Mouse (Mus musculus): ENCODE measurements at regions not wholly inside any gene's neighbourhood (a gene's known extent, or its start where the extent isn't known, plus 50 kb on each side); places are given as distances from the start of the nearest gene placed in this dataset.
A peak's percentile ranks its signal among the peaks of the same experiment; 100 is the strongest.
"Not testable (repeated sequence)": the region's sequence is repeated elsewhere in the genome, so short reads cannot be mapped to it uniquely, and the experiment has no call there.

DNA sequence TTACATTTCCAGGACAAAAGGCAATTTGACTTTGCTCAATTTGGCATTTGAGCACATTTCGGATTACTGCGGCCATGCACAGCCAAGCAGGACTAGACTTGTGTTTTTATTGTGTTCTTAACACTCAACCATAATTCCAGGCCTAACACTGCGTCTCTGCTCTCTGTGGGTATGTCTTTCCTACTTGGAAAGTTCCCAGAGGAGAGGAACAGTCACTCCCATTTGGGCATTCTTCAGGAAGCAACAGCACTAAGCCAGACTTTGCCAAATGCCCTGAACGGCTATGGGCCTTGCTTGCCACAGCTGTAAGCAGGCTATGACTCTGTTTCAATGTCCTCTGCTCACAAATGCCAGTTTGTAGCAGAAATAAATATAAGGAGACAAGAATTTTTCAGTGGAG is 56.5 kb upstream of the Pdk3 start:
- Histone ChIP-seq H3K9me3 (ENCODE audit: control insufficient read depth, low read length) (no peaks in the 10 kb centered on the region), H3K4me3 (ENCODE audit: low read depth, low read length) (no peak overlapping the region), H3K27me3 (ENCODE audit: control insufficient read depth, insufficient read depth, low read length) (no peaks in the 10 kb centered on the region), H3K27ac (ENCODE audit: low read depth, low read length) (no peak overlapping the region), H3K36me3 (ENCODE audit: control insufficient read depth, insufficient read depth, low read length) (no peaks in the 10 kb centered on the region), H3K9ac (ENCODE audit: low read length) (no peak overlapping the region), H3K4me1 (ENCODE audit: control insufficient read depth, insufficient read depth, low read length) (no peaks in the 10 kb centered on the region), H3K4me2 (no peak overlapping the region)
- WGBS, result 76% methylated on average over 4 of the region's 4 CpGs
- ATAC-seq (ENCODE audit: low FRiP score), result no peak
- DNase-seq (ENCODE audit: low spot score, missing footprints), result no peak

DNA sequence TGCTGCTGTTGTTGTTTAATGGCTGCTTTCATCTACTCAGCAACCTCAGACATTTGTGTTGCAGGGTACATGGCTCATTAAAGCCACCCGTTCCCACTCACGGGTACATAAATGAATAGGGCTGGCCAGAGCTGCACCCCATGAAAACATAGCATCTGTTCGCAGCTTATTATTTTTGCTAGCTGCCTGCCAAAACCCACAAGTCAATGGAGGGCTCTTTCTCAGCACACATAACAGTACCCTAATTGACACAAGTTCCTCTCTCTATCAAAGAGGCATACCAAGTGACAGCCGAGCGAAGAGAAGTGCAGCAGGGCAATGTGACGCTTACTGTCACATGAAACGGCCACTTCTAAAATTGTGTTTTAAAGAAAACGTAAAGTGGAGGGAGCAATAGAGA is 57.0 kb upstream of the Pdk3 start:
- no peak overlapping the region for H3K4me2 ChIP-seq
- H3K4me3 ChIP-seq (ENCODE audit: low read depth, low read length), result no peak overlapping the region
- no peak for ATAC-seq (ENCODE audit: low FRiP score)

DNA sequence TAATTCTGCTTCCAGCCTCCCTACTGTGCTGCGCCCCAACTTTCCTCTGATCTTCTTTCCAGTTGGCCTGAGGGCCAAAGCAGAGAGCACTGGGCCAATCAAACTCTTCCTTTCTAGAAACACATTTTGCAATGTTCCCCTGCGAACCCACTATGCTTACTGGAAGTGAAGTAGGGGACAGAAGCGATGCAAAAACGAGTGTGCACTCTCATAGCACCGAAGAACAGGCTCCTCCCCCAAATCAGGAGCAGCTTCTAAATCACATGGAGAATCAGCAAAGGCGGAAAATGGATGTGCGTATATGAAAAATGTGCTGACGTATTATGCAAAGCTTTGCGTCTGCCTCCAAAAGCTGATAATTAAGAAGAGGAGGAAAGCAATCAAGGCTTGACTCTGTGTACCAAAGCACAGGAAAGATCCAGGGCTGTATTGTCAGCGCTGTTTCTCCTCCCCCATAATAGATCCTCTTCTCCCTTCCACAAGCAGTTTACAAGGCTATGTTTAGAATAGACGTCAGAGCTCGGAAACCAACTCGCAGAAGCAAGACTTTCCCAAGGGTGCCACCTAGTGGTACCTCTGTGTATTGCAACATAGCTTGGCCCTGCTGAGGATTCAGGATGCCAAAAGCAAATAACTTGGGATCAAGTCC is 57.5 kb upstream of the Pdk3 start:
- Histone ChIP-seq H3K27me3 (ENCODE audit: control insufficient read depth, insufficient read depth, low read length) (no peaks in the 10 kb centered on the region), H3K36me3 (ENCODE audit: control insufficient read depth, insufficient read depth, low read length) (no peaks in the 10 kb centered on the region), H3K9me3 (ENCODE audit: control insufficient read depth, low read length) (no peaks in the 10 kb centered on the region), H3K4me3 (ENCODE audit: low read depth, low read length) (no peak overlapping the region), H3K4me1 (ENCODE audit: control insufficient read depth, insufficient read depth, low read length) (no peaks in the 10 kb centered on the region), H3K27ac (ENCODE audit: low read depth, low read length) (no peak overlapping the region), H3K4me2 (peak overlapping the region; percentile 0; the same call in 1 of the 2 replicates), H3K9ac (ENCODE audit: low read length) (no peak overlapping the region)
- ATAC-seq (ENCODE audit: low FRiP score) (peak; percentile 75), DNase-seq (ENCODE audit: low spot score, missing footprints) (peak; percentile 94)
- 55% methylated on average over 13 of the region's 13 CpGs for WGBS

More for the DNA sequence above, 57.0 kb upstream of the Pdk3 start:
- no peaks in the 10 kb centered on the region for H3K9me3 ChIP-seq (ENCODE audit: control insufficient read depth, low read length)
- H3K4me1 ChIP-seq (ENCODE audit: control insufficient read depth, insufficient read depth, low read length), result no peaks in the 10 kb centered on the region
- no peaks in the 10 kb centered on the region for H3K27me3 ChIP-seq (ENCODE audit: control insufficient read depth, insufficient read depth, low read length)
- no peaks in the 10 kb centered on the region for H3K36me3 ChIP-seq (ENCODE audit: control insufficient read depth, insufficient read depth, low read length)
- DNase-seq (ENCODE audit: low spot score, missing footprints), result no peak
- 85% methylated on average over 8 of the region's 8 CpGs for whole genome bisulfite sequencing
- H3K27ac ChIP-seq (ENCODE audit: low read depth, low read length), result no peak overlapping the region
- H3K9ac ChIP-seq (ENCODE audit: low read length), result no peak overlapping the region

DNA sequence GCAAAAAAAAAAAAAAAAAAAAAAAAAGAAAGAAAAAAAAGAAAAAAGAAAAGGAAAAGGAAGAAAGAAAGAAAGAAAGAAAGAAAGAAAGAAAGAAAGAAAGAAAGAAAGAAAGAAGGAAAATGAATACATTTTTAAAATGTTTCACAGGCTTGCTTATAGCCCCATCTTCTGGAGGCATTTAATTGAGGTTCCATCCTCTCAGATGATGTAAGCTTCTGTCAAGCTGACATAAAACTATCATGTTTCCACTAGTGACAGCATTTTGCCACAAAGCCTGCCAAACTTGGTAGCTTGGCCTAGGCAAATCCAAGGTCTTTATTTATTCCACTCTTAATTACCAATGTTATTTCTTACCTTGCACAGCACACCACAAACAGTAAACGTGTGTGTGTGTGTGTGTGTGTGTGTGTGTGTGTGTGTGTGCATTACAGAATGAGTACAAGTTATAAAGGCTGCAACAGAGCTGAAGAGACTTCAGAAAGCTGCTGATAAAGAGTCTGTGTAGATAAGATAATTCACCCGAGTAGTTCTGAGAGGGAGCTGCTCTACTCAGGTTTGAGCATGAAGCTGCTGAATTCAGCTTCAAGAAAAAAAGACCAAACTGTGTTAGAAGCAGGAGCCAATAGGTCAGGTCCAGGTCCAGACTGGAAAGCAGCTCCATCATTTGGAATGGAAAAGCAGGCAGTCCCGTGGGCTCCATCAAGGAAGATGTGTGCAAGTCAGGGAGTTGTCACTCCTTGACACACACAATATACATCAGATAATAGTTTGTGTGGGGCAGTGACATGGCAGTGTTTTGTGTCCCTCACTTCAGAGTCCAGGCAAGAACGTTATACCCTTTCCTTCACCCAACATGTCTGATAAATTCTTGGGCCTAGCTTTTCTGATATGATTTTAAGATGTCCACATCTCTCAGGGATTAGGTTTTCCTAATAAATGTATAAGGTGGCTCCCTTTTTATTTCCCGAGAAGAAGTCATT is 65.1 kb upstream of the Pdk3 start:
- no peaks in the 10 kb centered on the region for H3K27me3 ChIP-seq (ENCODE audit: control insufficient read depth, insufficient read depth, low read length)
- no peak overlapping the region for H3K4me2 ChIP-seq
- H3K4me1 ChIP-seq (ENCODE audit: control insufficient read depth, insufficient read depth, low read length), result no peaks in the 10 kb centered on the region
- H3K27ac ChIP-seq (ENCODE audit: low read depth, low read length), result no peak overlapping the region
- DNase-seq (ENCODE audit: low spot score, missing footprints), result no peak
- ATAC-seq (ENCODE audit: low FRiP score), result no peak
- H3K9ac ChIP-seq (ENCODE audit: low read length), result no peak overlapping the region
- no peaks in the 10 kb centered on the region for H3K36me3 ChIP-seq (ENCODE audit: control insufficient read depth, insufficient read depth, low read length)
- H3K9me3 ChIP-seq (ENCODE audit: control insufficient read depth, low read length), result no peaks in the 10 kb centered on the region
- no peak overlapping the region for H3K4me3 ChIP-seq (ENCODE audit: low read depth, low read length)
- 79% methylated on average over 5 of the region's 5 CpGs for WGBS

DNA sequence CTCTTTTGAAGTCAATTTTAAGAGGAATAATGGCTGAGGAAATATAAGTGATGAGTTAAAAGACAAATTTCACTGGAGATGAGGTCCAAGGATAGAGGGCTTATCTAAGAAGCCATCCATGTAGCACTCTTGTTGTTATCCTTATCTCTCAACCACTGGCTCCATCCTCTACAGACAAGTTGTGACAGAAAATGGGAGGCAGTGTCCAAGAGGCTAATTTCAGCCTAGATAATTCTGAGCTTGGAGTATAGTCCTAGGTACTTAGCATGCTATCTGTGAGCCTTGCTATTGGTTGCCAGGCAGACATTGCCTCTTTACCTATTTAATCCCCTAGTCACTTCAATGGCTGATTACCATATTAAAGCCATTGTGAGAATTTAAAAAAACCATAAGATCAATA is 65.2 kb upstream of the AU015836 start:
- DNase-seq (ENCODE audit: low spot score, missing footprints), result no peak
- ATAC-seq (ENCODE audit: low FRiP score), result no peak
- H3K4me1 ChIP-seq (ENCODE audit: control insufficient read depth, insufficient read depth, low read length), result no peaks in the 10 kb centered on the region
- no peak overlapping the region for H3K4me2 ChIP-seq
- no peak overlapping the region for H3K9ac ChIP-seq (ENCODE audit: low read length)
- H3K36me3 ChIP-seq (ENCODE audit: control insufficient read depth, insufficient read depth, low read length), result no peaks in the 10 kb centered on the region
- no peak overlapping the region for H3K27ac ChIP-seq (ENCODE audit: low read depth, low read length)
- no peaks in the 10 kb centered on the region for H3K9me3 ChIP-seq (ENCODE audit: control insufficient read depth, low read length)
- no peak overlapping the region for H3K4me3 ChIP-seq (ENCODE audit: low read depth, low read length)
- no peaks in the 10 kb centered on the region for H3K27me3 ChIP-seq (ENCODE audit: control insufficient read depth, insufficient read depth, low read length)

DNA sequence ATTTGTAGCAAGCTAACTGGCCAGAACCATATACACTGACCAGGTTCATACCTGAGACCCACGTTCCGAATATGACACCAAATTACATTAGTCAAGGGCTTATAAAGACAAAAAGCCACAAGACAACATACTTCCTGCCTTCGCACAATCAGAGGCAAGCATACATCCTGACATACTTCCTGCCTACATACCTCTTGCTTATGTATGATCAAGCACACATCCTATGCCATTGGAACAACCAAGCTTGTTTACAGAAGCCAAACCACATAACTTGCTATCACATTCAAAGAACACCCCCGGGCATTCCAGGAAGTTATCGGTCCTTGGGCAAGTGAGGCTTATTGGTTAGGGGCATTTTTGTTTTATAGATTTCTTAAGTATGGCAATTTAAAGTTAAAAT is 62.9 kb upstream of the AU015836 start:
- ATAC-seq (ENCODE audit: low FRiP score), result no peak

DNA sequence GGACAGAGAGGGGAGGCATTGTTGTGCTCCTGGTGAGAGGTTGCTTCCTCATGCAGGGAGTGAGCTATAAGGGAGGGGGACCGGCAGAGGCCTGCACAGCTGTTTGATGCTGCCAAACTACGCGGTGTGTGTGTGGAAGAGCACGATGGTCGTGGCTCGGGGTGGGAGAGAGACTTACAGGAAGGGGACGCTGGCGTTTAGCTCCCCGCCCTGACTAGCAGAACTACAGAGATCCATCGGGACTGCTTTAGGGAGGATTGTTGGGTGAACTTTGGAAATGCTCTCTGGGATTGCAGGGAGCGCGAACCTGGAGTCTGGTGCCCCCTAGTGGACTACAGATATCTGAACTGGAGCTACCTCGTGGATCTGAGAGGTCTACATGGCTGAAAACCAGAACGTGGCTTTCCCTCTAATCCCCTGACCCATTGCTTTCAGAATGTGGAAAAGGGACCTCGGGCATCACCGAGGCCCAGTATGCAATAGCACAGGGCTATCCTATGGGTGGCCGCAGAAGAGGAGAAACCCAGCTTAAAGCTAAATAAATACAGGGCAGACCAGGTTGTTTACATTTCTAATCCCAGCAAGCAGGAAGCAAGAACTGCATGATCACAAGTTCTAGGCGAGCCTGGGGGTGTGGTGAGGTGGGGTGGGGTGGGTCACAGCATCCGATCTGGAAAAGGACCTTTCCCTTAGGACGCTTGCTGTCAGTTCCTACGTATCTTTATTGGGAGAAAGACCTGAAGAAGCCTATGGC is 57.2 kb upstream of the AU015836 start:
- Histone ChIP-seq H3K27me3 (ENCODE audit: control insufficient read depth, insufficient read depth, low read length) (no peaks in the 10 kb centered on the region), H3K9me3 (ENCODE audit: control insufficient read depth, low read length) (no peaks in the 10 kb centered on the region), H3K9ac (ENCODE audit: low read length) (peak overlapping the region; percentile 49; the same call in 1 of the 2 replicates), H3K4me3 (ENCODE audit: low read depth, low read length) (peak overlapping the region; percentile 18; the same call in 1 of the 2 replicates), H3K27ac (ENCODE audit: low read depth, low read length) (no peak overlapping the region), H3K4me2 (peak overlapping the region; percentile 45), H3K36me3 (ENCODE audit: control insufficient read depth, insufficient read depth, low read length) (no peaks in the 10 kb centered on the region), H3K4me1 (ENCODE audit: control insufficient read depth, insufficient read depth, low read length) (no peaks in the 10 kb centered on the region)
- ATAC-seq (ENCODE audit: low FRiP score) (peak; percentile 81), DNase-seq (ENCODE audit: low spot score, missing footprints) (peak; percentile 90)
- WGBS, result 24% methylated on average over 21 of the region's 21 CpGs

More for the DNA sequence above, 62.9 kb upstream of the AU015836 start:
- DNase-seq (ENCODE audit: low spot score, missing footprints), result no peak
- Histone ChIP-seq H3K4me3 (ENCODE audit: low read depth, low read length) (no peak overlapping the region), H3K4me2 (no peak overlapping the region), H3K9ac (ENCODE audit: low read length) (no peak overlapping the region), H3K27ac (ENCODE audit: low read depth, low read length) (no peak overlapping the region), H3K4me1 (ENCODE audit: control insufficient read depth, insufficient read depth, low read length) (no peaks in the 10 kb centered on the region), H3K27me3 (ENCODE audit: control insufficient read depth, insufficient read depth, low read length) (no peaks in the 10 kb centered on the region), H3K36me3 (ENCODE audit: control insufficient read depth, insufficient read depth, low read length) (no peaks in the 10 kb centered on the region), H3K9me3 (ENCODE audit: control insufficient read depth, low read length) (no peaks in the 10 kb centered on the region)
- 88% methylated on average over 5 of the region's 5 CpGs for WGBS

DNA sequence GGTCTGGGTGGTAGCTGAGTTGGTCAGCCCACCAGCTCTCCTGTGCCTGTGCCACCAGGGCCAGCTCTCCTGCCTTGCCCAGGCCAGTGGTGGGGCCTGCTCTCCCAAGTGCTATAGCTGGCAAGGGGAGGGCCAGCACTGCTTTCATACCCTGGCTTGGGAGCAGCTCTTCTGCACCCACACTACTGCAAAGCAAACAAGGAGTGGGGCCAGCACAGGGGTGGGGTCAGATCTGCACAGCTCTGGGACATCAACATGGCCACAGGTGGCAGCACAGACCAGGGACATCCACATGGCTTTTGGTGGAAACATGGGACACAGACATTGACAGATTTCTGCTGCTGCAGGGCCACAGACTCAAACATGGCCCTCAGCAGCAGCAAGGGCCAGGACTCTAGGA is 52.9 kb upstream of the AU015836 start:
- ATAC-seq (ENCODE audit: low FRiP score) (no peak), DNase-seq (ENCODE audit: low spot score, missing footprints) (no peak)
- Histone ChIP-seq H3K9me3 (ENCODE audit: control insufficient read depth, low read length) (no peaks in the 10 kb centered on the region), H3K4me2 (no peak overlapping the region), H3K4me1 (ENCODE audit: control insufficient read depth, insufficient read depth, low read length) (no peaks in the 10 kb centered on the region), H3K27me3 (ENCODE audit: control insufficient read depth, insufficient read depth, low read length) (no peaks in the 10 kb centered on the region), H3K4me3 (ENCODE audit: low read depth, low read length) (no peak overlapping the region), H3K9ac (ENCODE audit: low read length) (no peak overlapping the region), H3K27ac (ENCODE audit: low read depth, low read length) (no peak overlapping the region), H3K36me3 (ENCODE audit: control insufficient read depth, insufficient read depth, low read length) (no peaks in the 10 kb centered on the region)

DNA sequence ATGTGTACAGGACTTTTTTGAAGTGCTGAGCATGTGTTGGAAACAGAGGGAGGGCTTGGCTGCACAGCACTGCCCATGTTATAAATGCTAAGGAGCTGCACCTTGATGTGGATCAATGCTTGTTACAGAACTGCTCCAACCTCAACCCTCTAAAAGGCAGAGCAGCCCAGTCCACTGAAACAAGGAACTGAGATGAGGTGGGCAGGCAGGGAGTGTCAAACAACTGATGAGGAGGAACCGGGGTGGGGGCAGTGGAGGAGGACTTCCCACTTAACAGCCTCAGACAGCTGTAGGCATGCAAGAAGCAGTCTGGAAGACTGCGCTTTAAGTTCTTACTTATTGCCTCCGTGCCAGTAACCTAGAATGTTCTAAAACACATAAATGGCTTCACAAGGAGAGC is 51.1 kb upstream of the AU015836 start:
- not testable (repeated sequence) for H3K9ac ChIP-seq (ENCODE audit: low read length); H3K36me3 ChIP-seq (ENCODE audit: control insufficient read depth, insufficient read depth, low read length); H3K4me1 ChIP-seq (ENCODE audit: control insufficient read depth, insufficient read depth, low read length); H3K9me3 ChIP-seq (ENCODE audit: control insufficient read depth, low read length); H3K4me2 ChIP-seq; ATAC-seq (ENCODE audit: low FRiP score); H3K27me3 ChIP-seq (ENCODE audit: control insufficient read depth, insufficient read depth, low read length); H3K4me3 ChIP-seq (ENCODE audit: low read depth, low read length); H3K27ac ChIP-seq (ENCODE audit: low read depth, low read length); DNase-seq (ENCODE audit: low spot score, missing footprints)
- 87% methylated on average over 3 of the region's 3 CpGs for WGBS

Measured in midbrain, embryonic 11.5 days (tissue).